Mouse (Mus musculus) induced T-regulatory cell, adult 2 months (primary cell): ENCODE data around the gene Spred2.
"Not testable (repeated sequence)": the region's sequence is repeated elsewhere in the genome, so short reads cannot be mapped to it uniquely, and the experiment has no call there.

Experiments
- DNase-seq: peaks from one replicate; pipeline ENCODE4 v3.0.0-alpha.2; 2012; ENCODE audit warnings: low read depth

The Spred2 gene

GRCm38 (mm10) chr11:20056168-20056567 is 132.0 kb downstream of the Spred2 start:
- no peak for DNase-seq

- no peak for DNase-seq
Measured at GRCm38 (mm10) chr11:20057429-20057828, 133.3 kb downstream of the Spred2 start.

- no peak for DNase-seq
Measured at GRCm38 (mm10) chr11:20059736-20060135, 135.6 kb downstream of the Spred2 start.

GRCm38 (mm10) chr11:20062801-20063200 is 138.6 kb downstream of the Spred2 start:
- DNase-seq: not testable (repeated sequence)

- not testable (repeated sequence) for DNase-seq
Measured at GRCm38 (mm10) chr11:20064086-20064485, 139.9 kb downstream of the Spred2 start.

- DNase-seq: no peak
Measured at GRCm38 (mm10) chr11:20064926-20065325, 140.8 kb downstream of the Spred2 start.

GRCm38 (mm10) chr11:20066106-20066505 is 141.9 kb downstream of the Spred2 start:
- DNase-seq: no peak

GRCm38 (mm10) chr11:20067521-20067920 is 143.3 kb downstream of the Spred2 start:
- peak; percentile 62 for DNase-seq

- DNase-seq: no peak
Measured at GRCm38 (mm10) chr11:20068346-20069004, 144.3 kb downstream of the Spred2 start.

- peak; percentile 62 for DNase-seq
Measured at GRCm38 (mm10) chr11:20072174-20072573, 148.0 kb downstream of the Spred2 start.

GRCm38 (mm10) chr11:20072826-20073225 is 148.7 kb downstream of the Spred2 start:
- no peak for DNase-seq
